ENCODE assay signal across 8 mouse cellular contexts in the genomic region with DNA sequence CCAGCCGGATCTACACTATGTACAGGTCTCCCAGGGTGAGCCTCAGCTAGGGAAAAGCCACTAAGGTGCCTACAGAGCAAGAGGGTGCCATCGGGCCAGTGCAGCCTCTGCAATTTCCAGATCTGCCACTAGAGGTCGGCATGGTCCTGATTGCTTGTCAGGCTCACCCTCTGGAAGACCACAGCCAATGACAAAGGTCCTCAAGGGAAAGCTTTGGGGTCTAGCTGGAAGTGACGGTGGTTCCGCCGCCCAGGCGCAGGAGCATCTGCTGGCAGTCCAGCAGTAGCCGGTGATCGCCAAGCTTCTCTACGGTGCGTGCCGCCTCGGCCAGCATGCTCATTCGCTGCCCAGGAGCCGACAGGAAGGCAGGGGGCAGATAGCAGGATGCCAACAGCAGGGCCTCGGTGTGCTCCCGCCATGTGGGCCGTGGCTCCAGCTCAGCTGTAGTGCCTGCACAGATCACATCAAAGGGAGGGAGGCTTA. TPM values are rescaled to one million over a fixed set of nuclear protein-coding genes. Genes with fewer than 3 reads are reported as not detected.
DNase-seq lines count a peak whose midpoint lies in the region; ATAC-seq lines count a peak whose summit lies in the region.

No protein-coding gene starts in this region.

- peak; percentile 75 for DNase-seq in WW6 (ENCODE audit: low read depth, low spot score)
- peak; percentile 98 to 99 for DNase-seq in cerebellum, postnatal 4 days (ENCODE audit: low spot score in 2 of 2)
- DNase-seq in gastrocnemius, adult 18-20 months (ENCODE audit: low spot score): peak; percentile 92
- peak; percentile 90 for DNase-seq in layer of hippocampus, postnatal 36 days
- DNase-seq in lung, postnatal 25 days (ENCODE audit: low spot score): peak; percentile 92
- DNase-seq in retina, postnatal 1 day: peak; percentile 95
- DNase-seq in thymus, postnatal 4 days: peak; percentile 96

- peak overlapping the region; percentile 79 for H3K27ac ChIP-seq in hindbrain, embryonic 15.5 days (replicated peaks)

- H3K9ac ChIP-seq in hindbrain, embryonic 15.5 days: peak overlapping the region; percentile 26; the same call in 1 of the 2 replicates

- H3K4me2 ChIP-seq in hindbrain, embryonic 15.5 days: peak overlapping the region; percentile 33

- no peak overlapping the region for H3K4me3 ChIP-seq in hindbrain, embryonic 15.5 days

- WGBS in hindbrain, embryonic 15.5 days: 8% methylated on average over 18 of the region's 18 CpGs

- peak; percentile 79 for ATAC-seq in hindbrain, embryonic 15.5 days (ENCODE audit: low FRiP score, low read depth)

- no peaks in the 10 kb centered on the region for H3K27me3 ChIP-seq in hindbrain, embryonic 15.5 days

- H3K4me1 ChIP-seq in hindbrain, embryonic 15.5 days (replicated peaks): peaks cover 28% of the 10 kb centered on the region

- H3K9me3 ChIP-seq in hindbrain, embryonic 15.5 days: no peaks in the 10 kb centered on the region

- peaks cover 33% of the 10 kb centered on the region for H3K36me3 ChIP-seq in hindbrain, embryonic 15.5 days

RNA-seq across cellular contexts. Expression of a gene that starts 22.6 kb away (rescaled TPM):
- total RNA-seq in gastrocnemius, adult 18-20 months (2021): 10 to 100 TPM; 32.4 to 35.9 TPM
- polyA plus RNA-seq in hindbrain, embryonic 15.5 days (2015; fragmentation: Nextera tagmentation; extraction: Ambion mirVana): 47.7 and 50.9 TPM in 2 replicates
- total RNA-seq in layer of hippocampus, postnatal 36 days (2021): 10 to 100 TPM; 47.1 to 56.2 TPM
